Mouse (Mus musculus) lung, postnatal 36 days (tissue): ENCODE data around the gene Gm20683.
A peak's percentile ranks its signal among the peaks of the same experiment; 100 is the strongest.
"Not testable (repeated sequence)": the region's sequence is repeated elsewhere in the genome, so short reads cannot be mapped to it uniquely, and the experiment has no call there.

Source experiments
- DNase-seq: peaks from one replicate; pipeline ENCODE4 v3.0.0; 2022; ENCODE audit warnings: mixed read lengths

Gm20683 gene

GRCm38 (mm10) chr17:25873405-25874147, 32.0 kb upstream of the Gm20683 start:
- DNase-seq: no peak

- DNase-seq: no peak
Measured at GRCm38 (mm10) chr17:25872676-25873075, 31.1 kb upstream of the Gm20683 start.

- not testable (repeated sequence) for DNase-seq
Measured at GRCm38 (mm10) chr17:25871566-25871965, 30.0 kb upstream of the Gm20683 start.

- no peak for DNase-seq
Measured at GRCm38 (mm10) chr17:25869954-25870353, 28.4 kb upstream of the Gm20683 start.

GRCm38 (mm10) chr17:25869498-25869897, 27.9 kb upstream of the Gm20683 start:
- DNase-seq: no peak

GRCm38 (mm10) chr17:25868601-25869191, 27.1 kb upstream of the Gm20683 start, which contains the start of gene Mcrip2:
Gene Mcrip2 (minus strand): TSS chr17:25868764.
- DNase-seq: peak; percentile 89

GRCm38 (mm10) chr17:25867836-25868600, 26.5 kb upstream of the Gm20683 start:
- peak; percentile 64 for DNase-seq

- DNase-seq: no peak
Measured at GRCm38 (mm10) chr17:25867509-25867835, 25.9 kb upstream of the Gm20683 start.

GRCm38 (mm10) chr17:25866172-25866571, 24.6 kb upstream of the Gm20683 start:
- DNase-seq: no peak

GRCm38 (mm10) chr17:25865288-25865687, 23.7 kb upstream of the Gm20683 start:
- no peak for DNase-seq

- DNase-seq: no peak
Measured at GRCm38 (mm10) chr17:25864311-25864710, 22.7 kb upstream of the Gm20683 start.

- no peak for DNase-seq
Measured at GRCm38 (mm10) chr17:25863681-25864080, 22.1 kb upstream of the Gm20683 start.

- DNase-seq: no peak
Measured at GRCm38 (mm10) chr17:25861704-25862612, 20.4 kb upstream of the Gm20683 start.

- DNase-seq: peak; percentile 95
Measured at GRCm38 (mm10) chr17:25860832-25861703, 19.5 kb upstream of the Gm20683 start, which contains the start of gene Wdr90. Gene Wdr90 (minus strand): TSS chr17:25861501.

GRCm38 (mm10) chr17:25860229-25860628, 18.7 kb upstream of the Gm20683 start:
- no peak for DNase-seq

- peak; percentile 98 for DNase-seq
Measured at GRCm38 (mm10) chr17:25844396-25844901, 2.9 kb upstream of the Gm20683 start, which contains the start of gene Rhot2. Gene Rhot2 (minus strand): TSS chr17:25844851.

GRCm38 (mm10) chr17:25843636-25844395, 2.3 kb upstream of the Gm20683 start:
- DNase-seq: no peak

GRCm38 (mm10) chr17:25843122-25843521, 1.6 kb upstream of the Gm20683 start:
- no peak for DNase-seq

GRCm38 (mm10) chr17:25842509-25842908, 946 bp upstream of the Gm20683 start:
- DNase-seq: no peak

- DNase-seq: no peak
Measured at GRCm38 (mm10) chr17:25840519-25840918, 1.0 kb downstream of the Gm20683 start.
